Mouse (Mus musculus): ENCODE results near the gene Mbtd1.

- no peak for TF ChIP-seq CTCF (IDR thresholded peaks at IDR 0.05; ENCODE audit: low read depth)
- no peak for TF ChIP-seq EP300 (IDR thresholded peaks at IDR 0.05; ENCODE audit: low read depth)
Observed at GRCm38 (mm10) chr11:93987625-93988327, 102.1 kb downstream of the Mbtd1 start.

Measured in heart, postnatal 0 days (tissue).